Mouse (Mus musculus) hematopoietic stem cell, adult 5-6 weeks (primary cell): ENCODE data around the gene Atp5g2. TPM values are rescaled to one million over a fixed set of nuclear protein-coding genes. Genes with fewer than 3 reads are reported as not detected.
A peak's percentile ranks its signal among the peaks of the same experiment; 100 is the strongest.

ENCODE experiments used
- ATAC-seq, 2 experiments: fragments of 125-278 bp in 1 of 2; replicated peaks in 1 of 2; 2 replicates each; pipeline ENCODE4 v1.8.0; 2016 to 2017; ENCODE audit warnings: inconsistent platforms in 2 of 2, mild to moderate bottlenecking in 2 of 2, moderate number of reproducible peaks in 2 of 2, low read depth in 1 of 2, moderate TSS enrichment in 1 of 2; ENCODE audit not compliant: low FRiP score in 2 of 2, poor library complexity in 2 of 2, severe bottlenecking in 2 of 2, insufficient read depth in 1 of 2, low TSS enrichment in 1 of 2
- total RNA-seq: library from RNA; stranded (forward); fragments of 172-1452, 232-1000 nt; gene quantifications from 2 replicates; pipeline ENCODE4 v1.2.3, GENCODE M21; 2017

Atp5g2 gene
- total RNA-seq, 1 experiment from 2014 or later = 78.4 TPM

DNA sequence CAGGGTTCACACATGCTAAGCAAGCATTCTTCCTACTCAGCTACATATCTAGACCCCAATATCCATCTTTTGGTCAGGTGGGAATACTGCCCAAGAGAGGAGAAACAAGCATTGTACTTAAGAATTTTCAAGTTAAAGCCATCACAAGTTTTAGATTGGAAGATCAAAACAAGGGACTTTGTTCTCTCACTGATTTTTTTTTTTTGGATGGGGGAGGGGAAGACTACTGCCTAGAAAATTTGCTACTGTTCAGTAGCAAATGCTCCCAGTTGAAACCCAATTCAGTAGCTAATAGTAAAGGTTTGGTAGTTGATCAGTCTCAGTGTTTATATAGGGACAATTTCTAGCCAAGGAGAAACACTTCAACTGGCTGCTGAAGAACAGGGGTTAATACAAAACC lies 49.6 kb downstream of the Atp5g2 start:
- ATAC-seq = no peak

DNA sequence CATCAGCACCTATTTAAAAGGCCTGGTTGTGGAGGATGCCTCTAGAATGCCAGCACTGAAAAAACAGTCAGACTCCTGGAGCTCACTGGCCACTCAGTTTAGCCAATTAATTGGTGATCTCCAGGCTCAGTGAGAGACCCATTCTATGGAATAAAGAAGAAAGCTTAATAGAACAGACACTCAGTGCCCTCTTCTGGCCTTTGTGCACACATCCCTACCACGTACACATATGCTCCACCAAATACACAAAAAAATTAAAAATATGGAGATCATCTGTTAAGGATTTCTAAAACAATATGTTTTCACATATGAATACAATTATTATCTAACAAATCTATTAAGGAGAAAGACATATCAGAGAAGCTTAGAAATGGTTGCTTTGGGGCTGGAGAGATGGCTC lies 51.4 kb downstream of the Atp5g2 start:
- no peak for ATAC-seq

DNA sequence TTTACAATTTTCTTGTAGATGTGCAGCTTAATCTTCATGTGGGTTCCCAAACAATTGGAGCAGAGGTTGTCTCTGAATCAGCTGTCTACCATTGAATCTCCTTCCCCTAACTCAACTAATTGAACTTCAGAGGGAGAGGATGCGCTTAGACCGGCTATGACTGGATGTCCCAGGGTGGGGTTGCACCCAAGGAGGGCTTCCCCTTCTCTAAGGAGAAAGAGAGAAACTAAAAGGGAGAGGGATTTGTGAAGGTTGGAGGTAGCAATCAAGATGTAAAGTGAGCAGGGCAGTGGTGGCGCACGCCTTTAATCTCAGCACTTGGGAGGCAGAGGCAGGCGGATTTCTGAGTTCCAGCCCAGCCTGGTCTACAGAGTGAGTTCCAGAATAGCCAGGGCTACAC lies 52.7 kb downstream of the Atp5g2 start:
- no peak for ATAC-seq

DNA sequence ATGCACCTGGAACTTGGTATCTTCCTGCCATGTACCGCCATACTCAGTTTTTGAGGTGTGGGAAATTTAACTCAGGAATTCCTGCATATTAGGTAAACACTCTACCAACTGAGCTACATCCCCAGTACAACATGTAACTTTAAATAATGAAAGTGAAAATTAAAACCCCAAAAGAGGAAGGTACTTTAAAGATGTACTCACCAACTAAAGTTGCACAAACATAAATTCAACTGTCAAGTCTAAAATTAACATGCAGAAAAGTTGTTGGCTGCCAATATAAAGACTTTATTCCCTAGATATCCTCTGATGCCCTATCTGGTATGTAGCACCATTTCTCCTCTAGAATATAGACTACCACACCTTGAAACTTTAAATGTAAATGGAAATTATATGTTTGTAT lies 54.5 kb downstream of the Atp5g2 start:
- peak; percentile 67 to 68; a peak in 3 of 4 replicates for ATAC-seq

DNA sequence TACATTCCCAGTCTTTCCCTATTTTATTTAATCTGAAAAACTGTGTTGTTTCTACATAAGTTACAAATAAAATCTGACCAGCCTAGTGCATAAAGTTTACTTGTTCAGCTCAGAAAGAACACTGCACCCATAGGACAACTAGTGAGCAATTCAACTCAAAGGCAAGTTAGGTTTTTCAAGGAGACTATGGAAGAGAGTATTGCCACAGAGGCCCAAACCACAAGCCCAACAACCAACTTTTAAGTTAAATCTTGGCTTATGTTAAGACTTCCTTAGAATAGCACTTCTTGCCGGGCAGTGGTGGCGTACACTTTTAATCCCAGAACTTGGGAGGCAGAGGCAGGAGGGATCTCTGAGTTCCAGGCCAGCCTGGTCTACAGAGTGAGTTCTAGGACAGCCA lies 56.0 kb downstream of the Atp5g2 start:
- no peak for ATAC-seq

DNA sequence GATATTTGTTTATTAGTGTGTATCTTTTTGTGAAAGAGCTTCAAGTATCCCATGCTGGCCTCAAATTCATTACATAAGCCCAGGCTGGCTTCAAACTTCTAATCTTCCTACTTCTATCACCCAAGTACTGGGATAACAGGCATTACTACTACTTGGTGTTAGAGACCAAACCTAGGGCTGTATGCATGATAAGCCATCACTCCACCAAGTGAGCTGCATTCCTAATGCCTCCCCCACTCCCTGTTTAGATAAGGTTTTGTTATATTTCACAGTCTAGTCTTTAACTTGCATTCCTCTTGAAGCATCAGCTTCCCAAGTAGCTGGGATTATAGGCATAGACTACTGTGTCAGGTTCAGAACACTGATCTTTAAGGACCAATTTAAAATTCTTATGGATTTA lies 57.9 kb downstream of the Atp5g2 start:
- no peak for ATAC-seq

DNA sequence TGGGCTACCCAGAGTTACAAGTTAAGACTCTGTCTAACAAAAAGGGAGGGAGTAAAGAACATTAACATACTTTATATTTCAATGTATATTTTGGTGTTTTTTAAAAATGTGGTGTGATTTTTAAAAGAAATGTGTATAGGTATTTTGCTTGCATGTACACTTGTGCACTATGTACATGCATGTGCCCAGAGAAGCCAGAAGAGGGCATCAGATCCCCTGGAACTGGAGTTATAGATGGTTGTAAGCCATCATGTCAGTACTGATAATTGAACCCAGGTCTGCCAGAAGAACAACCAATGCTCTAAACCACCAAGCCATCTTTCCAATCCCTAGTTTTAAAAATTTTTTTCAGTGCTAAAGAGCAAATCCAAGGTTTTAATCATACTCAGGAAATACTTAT lies 59.2 kb downstream of the Atp5g2 start:
- ATAC-seq = no peak

Other genes with a start within 250 kb of the Atp5g2 start
- not detected in 2 replicates for gene Amhr2, start 227.0 kb downstream of the Atp5g2 start, total RNA-seq
- gene Prr13, start 213.3 kb downstream of the Atp5g2 start, total RNA-seq = 64.1 and 67.1 TPM in 2 replicates
- 228 and 317 TPM in 2 replicates for gene Pcbp2, start 201.8 kb downstream of the Atp5g2 start, total RNA-seq
- gene Gm10337, start 168.6 kb downstream of the Atp5g2 start, total RNA-seq = not detected in 2 replicates
- 2.4 and 3.8 TPM in 2 replicates for gene Map3k12, start 155.3 kb downstream of the Atp5g2 start, total RNA-seq
- 26.8 and 33.3 TPM in 2 replicates for gene Tarbp2, start 154.2 kb downstream of the Atp5g2 start, total RNA-seq
- gene Npff, start 147.4 kb downstream of the Atp5g2 start, total RNA-seq = 0.55 and 1.6 TPM in 2 replicates
- 1.7 TPM in 1 of 2 replicates, not detected in the other for gene Gm28047, start 47.3 kb downstream of the Atp5g2 start, total RNA-seq
- 24.9 and 59.6 TPM in 2 replicates for gene Atf7, start 46.9 kb downstream of the Atp5g2 start, total RNA-seq
- 26.4 and 36.5 TPM in 2 replicates for gene Calcoco1, start 49.8 kb upstream of the Atp5g2 start, total RNA-seq
- gene Hoxc13, start 248.8 kb upstream of the Atp5g2 start, total RNA-seq = not detected in 2 replicates